Mouse (Mus musculus): ENCODE data around the gene Fbxl7.
A peak's percentile ranks its signal among the peaks of the same experiment; 100 is the strongest.
"Not testable (repeated sequence)": the region's sequence is repeated elsewhere in the genome, so short reads cannot be mapped to it uniquely, and the experiment has no call there.

Gene Fbxl7

DNA sequence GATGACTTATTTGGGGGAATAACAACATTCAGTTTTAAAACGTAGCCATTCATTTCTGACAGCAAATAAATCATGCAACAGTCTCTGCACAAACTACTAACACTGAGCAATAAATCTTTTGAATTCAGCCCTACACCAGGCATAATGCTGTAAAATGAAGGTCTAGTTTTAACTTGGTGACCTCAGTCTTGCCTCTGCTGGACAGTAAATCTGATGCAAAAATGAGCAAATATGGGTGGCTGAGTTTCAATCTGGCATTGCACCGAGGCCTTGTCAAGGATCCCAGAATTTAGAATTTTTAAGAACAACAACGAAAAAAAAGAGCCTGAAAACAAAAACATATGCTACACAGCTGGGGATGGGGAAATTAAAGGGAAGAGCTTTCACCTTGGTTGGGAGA lies 85.8 kb downstream of the Fbxl7 start:
- no peak for DNase-seq

DNA sequence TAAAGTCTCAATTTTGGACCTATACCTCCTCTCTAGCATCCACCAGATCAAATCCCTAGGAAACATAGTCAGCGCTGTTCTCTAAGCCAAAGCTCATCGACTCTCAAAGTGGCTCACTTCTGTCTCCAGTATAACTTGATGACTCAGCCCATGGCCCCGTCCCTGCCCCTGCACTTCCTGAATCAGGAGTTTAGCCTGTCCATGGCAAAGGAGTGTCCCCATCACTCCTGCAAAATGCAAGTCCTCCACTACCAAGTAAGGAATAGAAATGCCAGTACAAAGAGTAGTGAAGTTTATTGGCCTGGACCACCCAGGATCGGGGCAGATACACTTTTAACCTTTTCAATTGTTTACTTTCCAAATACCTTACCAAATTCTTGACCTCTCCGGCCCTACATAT lies 91.3 kb downstream of the Fbxl7 start:
- no peak for DNase-seq

DNA sequence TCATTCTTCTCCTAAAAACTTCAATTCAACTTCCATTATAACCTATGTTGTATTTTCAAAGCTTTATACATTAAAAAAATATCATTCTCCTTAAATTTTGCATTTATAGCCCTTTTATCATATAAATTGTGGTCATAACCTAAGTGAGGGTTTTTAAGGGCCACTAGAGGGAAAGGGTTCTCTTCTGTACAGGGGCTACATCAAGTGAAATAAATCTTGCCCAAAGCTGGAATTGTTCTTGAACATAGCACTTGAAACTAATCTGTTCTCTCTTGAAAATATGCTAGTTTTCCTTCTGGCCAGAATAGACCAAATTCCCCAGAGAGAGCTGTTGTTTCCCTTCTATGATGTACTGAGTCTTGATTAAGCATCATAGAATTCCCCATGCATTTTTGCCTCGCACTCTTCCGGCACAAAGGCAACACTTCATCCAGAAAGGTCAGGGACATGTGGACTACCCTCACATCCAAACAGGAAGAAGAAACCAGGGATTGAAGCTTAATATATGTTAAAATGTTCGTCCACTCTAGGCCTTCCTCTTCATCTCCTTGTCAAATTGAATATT lies 95.8 kb downstream of the Fbxl7 start:
- DNase-seq: no peak

DNA sequence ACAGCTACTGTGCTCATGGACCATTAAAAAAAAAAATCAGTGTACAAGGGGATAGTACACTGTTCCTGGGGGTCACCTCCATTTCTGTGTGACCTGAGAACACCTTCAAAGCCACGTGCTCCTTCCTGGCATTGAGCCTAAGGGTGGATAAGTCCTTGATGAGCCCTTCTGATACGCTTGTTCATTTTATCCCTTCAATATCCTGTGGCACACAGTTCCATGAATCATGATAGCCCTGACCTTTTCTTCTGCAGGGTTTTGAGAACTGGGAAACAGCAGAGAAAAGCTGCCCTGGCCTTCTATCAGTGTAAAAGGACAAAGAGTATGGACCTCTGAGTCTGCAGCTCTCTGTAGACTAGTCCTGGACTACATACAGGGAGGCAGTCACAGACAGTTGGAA lies 99.4 kb downstream of the Fbxl7 start:
- DNase-seq: peak; percentile 24

DNA sequence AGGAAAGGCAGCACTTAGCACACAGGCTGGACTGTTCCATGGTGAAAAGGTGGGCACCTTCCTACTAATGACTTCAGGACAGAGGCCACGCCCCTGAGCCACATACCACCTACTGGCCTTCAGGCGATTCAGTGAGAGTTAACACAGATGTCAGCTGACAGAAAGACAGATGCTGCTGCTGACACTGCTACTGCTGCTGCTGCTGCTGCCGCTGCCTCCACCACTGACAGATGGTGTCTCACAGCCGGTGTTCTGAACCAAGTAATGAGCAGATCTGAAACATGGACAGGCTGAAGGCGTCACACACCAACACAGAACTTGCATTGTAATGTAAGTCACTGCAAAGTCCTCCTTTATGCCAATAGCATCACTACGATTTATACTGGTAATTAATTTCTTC lies 99.9 kb downstream of the Fbxl7 start:
- peak; percentile 61 for DNase-seq

DNA sequence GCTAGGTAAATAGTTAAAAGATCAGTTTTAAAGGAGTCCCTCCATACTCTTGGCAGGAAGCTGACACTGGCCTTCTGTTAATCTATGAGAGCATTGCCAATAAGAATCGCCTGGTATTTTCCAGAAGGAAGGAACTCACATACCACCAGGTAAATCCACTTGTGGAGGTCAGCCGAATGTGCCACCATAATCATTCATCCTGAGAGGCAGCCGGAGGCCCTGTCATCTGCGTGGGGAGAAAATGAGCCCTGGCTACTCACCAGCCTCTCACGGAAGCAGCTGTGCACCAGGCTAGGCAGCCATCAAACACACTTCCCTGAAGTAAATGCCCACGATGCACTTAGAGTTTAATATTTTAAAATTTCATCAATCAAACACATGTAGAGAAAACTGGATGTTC lies 108.2 kb downstream of the Fbxl7 start:
- DNase-seq: no peak

DNA sequence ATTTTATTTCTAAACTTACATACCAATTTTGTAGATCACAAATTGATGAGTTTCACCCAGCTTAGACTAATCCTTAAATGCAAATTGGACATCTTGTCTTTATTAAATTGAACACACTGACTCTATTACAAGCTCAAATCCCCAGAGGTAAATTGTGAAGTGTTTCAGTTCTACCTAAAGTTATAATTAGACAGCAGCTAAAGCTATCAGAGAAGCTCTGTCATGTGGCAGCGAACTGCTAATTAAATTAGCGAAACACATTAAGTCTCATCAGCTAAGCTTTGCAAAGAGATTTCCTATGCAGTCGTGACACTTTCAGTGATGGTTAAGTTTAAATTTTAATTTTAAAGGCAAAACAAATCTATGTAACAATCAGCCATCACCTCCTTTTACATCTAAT lies 114.8 kb downstream of the Fbxl7 start:
- DNase-seq: no peak

DNA sequence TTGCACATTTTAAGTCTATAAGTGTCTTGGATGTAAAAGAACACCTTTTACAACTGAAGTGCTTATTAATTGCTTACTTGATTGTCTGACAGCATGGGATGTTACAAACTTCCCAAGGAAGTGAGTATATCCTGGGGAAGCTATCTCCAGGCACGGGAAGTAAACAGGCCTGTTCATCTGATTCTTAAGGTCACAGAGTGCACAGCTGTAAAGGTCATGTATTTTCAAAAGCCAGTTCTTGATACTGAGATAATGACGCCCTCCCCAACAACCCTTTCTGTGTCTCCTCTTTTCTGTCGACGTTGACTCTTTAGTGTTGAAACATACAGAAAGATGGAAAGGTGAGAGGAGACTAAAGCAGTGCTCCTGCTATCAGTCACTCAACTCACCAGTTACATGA lies 116.3 kb downstream of the Fbxl7 start:
- DNase-seq: no peak

DNA sequence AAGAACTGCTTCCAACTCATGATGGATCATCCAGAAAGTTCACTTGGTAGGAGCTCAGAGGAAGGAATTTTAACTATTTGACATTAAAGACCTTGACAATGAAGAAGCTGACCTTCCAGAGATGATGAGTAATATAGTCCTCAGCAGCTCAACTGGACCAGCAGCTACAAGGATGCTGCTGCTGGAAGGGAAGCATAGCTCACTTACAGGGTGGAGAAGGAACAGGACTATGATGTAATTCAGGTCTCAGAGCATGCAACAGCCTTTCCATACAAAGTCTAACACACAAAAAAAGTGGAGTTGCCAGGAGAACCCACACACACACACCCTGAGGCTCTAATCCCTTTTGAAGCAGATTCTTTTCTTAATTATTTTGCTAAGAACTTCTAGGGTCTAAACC lies 119.7 kb downstream of the Fbxl7 start:
- DNase-seq: no peak

DNA sequence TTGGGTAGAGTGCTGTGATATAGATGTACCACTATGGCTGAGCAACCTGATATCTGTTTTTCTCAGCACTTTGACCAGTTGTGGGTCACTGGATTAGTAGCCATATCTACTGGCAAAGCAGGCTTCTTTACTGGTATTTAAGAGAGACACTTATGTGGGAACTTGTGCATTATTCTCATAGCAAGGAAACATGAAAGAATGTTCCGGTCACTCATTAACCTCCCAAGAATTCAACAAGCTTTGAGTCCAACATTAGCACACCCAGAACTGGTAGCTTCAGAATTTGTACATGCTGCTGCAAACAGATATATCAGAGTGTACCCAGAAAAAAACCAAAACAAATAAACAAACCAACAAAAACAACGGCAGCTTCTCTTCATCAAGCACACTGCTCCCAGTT lies 120.5 kb downstream of the Fbxl7 start:
- DNase-seq: no peak

DNA sequence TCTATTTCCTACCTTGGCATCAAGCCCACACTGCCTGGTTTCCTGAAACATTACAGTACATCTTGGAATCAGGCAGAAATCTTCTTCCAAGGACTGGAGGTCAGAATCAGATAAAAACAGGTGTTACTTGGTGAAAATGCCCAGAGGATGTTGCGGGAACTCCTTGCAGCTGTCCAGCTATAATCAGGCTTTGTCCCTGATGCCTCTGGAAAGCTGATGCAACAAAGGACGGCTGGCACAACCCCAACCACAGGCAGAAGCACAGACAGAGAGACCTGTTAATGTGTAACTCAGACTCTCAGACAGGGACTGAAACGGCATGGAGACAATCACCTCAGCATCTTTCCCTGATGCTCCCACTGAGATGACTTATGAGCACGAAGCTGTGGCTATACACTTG lies 133.7 kb downstream of the Fbxl7 start:
- peak; percentile 25 for DNase-seq

DNA sequence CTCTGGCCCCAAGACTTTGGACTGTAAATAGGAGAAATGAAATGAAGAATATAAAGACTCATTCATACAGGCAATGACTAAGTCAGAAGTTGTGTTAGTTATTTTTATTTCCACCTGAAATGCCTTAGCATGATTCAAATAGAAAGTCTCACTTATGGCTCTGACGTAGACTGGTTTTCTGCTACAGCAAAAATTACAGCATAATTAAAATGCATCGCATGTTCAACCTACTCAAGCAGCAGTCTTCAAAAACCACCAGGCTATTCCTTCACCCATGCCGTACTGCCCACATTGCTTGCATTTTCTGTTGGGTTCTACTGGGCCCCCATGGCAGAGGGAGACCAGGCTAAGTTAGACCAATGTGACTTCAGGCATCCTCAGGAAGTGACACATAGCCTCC lies 146.9 kb downstream of the Fbxl7 start:
- no peak for DNase-seq

DNA sequence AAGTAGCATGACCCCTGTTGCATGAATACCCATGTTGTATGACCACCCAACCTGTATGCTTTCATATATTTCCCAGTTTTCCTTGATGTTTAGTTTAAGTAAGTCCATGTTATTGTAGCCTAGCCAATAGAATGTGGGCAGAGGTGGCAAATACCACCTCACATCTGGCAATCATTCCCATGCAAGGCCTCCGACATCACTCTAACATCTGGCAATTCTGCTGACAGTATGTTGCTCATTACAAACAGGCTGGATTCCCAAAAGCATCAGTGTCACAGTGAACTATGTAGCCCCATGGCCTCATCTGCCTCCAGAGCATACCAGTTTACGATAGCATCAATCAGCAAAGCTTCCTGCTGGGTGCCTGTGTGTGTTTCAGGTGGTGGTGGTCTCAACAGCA lies 163.0 kb downstream of the Fbxl7 start:
- DNase-seq: no peak

DNA sequence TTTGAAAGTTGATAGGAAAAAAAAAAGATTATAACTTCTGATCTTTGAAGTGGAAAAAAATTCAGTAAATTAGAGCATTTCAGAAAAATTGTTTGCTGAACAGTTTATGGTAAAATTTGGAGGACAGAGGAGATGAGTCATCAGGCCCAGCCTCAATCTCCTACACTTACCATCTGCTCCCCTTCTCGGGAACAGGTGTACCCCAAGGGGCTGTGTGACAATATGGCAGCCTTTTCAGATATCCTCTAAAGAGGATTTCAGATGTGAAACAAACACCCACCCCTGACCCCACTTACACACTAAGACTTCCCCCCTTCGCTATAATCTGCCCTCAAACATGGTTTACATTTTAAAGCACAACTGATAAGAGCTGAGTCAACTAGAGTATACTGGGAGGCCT lies 164.6 kb downstream of the Fbxl7 start:
- DNase-seq: no peak

DNA sequence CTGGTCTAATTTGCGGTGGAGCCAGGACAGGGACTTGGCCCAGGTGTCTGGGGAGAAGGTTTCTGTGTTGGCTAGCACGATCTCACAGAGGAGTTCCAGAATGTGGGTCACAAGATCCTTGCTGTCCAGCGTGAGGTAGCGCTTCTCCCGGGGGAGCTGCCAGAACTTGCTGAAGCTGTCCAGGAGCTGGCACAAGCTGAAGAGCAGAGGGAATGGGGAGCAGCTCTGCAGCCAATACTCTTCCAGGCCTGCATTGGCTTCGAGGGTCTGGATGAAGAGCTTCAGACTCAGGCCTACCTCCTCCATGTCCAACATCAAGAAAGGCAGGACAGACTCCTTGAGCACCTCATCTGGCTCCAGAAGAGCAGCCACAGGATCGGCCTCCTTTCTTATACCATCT lies 166.0 kb downstream of the Fbxl7 start:
- DNase-seq: not testable (repeated sequence)

DNA sequence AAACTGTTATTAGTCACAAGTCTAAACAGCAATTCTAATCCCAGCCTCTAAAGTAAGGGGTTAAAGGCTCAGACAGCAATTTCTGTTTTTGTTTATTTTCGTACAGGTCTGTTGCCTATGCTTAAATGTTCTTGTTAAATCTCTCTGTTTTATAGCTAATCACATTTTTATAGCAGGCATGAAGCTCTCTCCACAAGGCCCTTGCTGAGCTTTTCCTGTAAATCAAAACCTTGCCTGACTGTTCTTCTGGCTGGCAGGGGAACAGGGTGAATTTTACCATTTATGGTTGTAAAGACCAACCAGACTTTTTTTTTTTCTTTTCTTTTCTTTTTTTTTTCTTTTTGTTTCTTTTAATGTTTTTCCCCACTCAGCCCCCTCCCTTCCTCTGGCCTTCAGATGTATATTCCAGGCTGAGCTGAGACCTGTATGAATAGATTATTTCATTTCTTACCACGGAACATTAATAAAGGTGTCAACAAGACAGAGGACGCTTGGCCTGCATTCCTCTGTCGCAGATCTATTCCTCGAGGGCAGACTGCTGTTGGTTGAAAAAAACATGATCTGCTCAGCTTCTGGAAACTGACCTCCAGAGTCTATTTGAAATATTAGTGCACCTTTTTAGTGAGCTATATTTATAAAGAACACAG lies 176.9 kb downstream of the Fbxl7 start:
- DNase-seq: no peak

DNA sequence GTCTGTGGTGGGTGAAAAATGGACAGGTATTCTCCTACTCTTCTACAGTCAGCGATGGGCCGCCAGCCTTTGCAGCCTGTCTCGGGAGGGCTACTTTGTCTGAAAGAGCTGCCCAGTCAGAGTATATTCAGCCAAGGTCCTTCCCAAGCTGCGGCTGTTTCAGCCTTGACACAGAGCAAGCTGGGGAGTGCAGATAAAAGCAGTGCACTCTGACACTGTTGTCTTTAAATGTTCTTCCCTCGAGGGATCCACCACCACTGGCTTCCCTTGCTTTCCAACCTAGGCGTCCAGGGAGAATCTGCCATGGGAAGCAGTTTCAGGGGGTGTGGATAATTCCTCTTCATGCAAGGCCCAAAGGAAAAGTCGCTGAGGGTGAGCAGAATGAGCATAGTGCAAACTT lies 177.4 kb downstream of the Fbxl7 start:
- DNase-seq: no peak

DNA sequence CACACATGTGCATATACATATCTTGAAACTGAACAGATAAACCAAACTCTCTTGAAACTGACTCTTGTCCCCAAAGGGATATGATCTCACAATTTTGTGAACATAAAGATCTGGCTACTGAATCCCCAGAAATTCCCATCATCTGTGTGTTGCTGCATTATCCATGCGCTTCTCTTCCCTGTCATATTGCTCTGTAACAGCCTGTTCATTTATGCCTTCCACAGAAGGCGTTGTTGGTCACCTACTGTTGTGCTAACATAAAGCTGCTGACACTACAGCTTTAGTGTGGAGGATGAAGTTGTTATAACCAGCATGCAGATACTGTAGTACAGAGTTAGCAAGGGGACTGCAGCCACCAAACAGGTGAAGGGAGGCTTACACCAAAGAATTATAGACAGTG lies 179.2 kb downstream of the Fbxl7 start:
- DNase-seq: no peak

DNA sequence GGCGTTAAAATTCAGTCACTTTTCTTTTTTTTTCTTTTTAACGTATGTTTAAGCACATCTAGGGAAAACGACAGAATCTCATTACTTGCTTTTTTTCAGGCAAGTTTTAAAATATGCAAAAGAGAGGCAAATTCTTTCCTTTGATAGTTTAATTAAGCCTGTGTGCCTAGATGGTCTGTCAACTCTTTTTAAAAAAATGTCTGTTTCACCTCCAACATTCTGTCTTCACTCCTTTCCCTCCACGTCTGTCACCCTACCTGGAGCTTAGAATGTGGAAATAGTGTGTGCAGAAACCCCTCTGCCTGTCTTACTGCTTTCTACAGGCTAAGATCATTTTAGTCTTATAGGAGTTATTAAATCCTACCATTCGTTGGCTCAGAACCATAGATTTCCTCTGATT lies 179.7 kb downstream of the Fbxl7 start:
- DNase-seq: no peak

DNA sequence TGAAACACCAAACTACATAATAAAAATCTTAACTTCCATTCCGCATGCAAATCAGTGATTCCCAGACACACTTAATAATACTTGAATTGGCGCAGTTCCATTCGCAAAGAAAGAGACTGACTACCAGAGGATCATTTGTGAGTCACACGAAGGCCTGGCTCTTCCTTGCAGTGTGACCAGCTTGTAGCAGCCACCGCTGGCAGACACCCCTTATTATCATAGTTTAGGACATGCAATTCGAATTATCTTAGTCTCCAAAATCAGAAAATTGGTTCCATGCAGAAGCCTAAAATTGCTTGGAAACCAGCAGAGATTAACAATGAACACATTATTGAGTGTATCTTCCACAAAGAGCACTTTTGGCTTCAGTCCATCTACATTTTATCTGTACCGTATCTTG lies 183.1 kb downstream of the Fbxl7 start:
- DNase-seq: no peak

DNA sequence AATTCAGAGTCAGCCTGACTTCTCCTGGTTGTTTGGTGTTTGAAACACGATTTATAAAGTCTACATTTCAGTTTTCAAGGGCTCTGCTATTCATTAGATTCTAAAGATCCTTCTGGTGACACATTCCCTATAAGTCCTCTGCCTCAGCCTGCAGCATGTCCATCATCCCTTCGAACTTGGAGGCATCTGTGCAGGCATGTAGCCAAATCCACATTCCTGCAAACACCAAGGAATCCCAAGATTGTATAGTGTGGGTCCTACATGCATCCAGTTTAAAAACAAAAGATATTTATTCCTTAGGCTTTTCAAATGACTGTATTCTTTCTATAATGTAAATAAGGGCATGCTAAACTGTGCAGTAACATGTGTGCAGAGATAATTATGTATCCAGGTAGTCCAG lies 190.4 kb downstream of the Fbxl7 start:
- DNase-seq: no peak

DNA sequence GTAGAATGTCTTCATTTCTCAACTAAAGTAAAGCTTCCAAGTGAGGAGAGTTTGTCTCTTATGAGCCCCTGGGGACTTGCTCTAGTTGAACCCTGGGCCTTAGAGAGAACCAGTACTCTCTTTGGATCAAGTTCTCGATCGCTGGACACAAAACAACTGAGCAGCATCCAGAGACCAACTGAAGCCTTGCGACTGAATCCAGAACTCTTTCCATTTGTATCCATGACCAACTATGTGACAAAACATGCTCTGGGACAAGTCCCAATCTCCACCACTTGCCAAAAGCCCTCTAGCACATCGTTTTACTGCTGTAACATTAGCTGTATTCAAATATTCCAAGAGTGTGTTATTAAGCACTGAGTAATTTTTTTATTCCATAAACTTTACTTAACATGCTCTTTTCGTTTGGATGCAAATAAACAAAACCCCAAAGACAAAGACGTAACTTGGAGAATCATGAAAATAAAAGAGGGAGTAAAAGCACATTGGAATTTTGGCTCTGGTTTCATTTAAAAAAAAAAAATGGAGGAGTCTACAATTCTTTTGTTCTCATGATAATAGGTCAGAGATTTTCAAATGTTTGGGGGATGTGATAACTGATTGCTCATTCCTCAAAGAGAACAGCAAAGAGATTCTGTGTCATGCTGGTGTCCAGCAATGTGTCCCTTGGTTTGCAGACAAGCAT lies 192.1 kb downstream of the Fbxl7 start:
- no peak for DNase-seq

DNA sequence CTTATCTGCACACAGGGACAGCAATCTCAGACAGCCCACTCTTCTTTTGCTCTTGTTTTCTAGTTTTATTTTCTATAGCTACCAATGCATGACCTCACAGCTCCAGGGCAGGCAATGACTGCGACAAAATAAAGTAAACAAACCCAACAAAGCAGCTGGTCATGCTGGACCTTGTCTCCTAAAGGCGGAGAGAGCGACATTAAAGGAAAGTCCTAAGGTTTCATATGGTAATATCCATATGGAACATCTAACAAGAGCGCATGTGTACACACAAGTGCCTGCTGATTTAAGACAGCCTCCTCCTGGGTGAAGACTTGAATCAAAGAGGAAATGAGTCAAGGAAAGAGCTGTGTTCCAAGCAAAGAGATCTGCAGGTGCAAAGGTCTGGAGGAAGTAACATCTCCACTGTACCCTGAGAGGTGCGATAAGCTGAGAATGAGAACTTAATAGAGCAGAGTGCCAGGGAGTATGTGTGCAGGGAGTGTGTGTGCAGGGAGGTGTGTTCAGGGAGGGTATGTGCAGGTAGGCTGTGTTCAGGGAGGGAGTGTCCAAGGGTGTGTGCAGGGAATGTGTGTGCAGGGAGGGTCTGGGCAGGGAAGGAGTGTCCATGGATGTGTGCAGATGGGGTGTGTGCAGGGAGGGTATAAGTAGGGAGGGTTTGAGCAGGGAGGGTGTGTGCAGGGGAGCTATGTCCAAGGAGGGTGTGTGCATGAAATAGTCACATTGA lies 193.3 kb downstream of the Fbxl7 start:
- DNase-seq: no peak

DNA sequence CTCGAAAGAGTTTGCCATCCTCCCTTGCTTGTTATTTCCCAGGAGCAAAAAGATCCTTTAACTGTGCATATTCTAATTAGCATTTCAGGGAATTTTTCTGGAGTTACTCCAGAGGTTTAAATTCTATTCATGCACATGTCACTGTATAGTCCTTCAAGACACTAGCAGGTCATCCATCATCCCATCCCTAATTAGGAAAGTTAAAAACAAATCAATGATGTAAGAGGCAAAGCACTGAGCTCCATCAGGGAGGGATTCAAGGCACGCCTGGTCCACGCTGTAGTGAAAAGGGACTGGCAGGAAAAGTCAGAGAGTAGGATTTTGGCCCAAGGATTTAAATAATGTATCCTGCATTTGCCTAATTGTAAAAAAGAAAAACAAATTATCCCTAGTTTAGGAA lies 202.3 kb downstream of the Fbxl7 start:
- no peak for DNase-seq
